8 mouse cellular contexts compared by ENCODE assay signal in the genomic region with DNA sequence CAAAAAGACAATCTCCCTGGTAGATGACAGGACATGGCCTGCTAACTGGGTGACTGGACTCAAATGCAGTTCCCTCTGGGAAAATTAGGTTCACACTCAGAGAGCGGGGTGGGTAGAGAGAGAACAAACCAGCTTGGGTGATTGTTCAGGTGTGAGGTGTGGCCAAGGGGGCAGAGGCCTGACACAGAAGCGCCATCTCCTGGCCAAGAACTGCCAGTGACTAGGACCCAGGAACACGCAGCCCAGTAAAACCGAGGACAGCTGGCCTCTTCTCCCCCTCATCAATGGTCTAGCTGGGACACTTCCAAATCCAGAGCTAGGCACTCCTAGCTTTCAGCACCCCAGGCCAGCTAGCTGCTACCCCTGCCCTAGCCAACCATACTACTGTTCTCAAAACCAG. TPM values are rescaled to one million over a fixed set of nuclear protein-coding genes. Genes with fewer than 3 reads are reported as not detected.
A peak's percentile ranks its signal among the peaks of the same experiment; 100 is the strongest.
DNase-seq lines count a peak whose midpoint lies in the region; ATAC-seq and TF ChIP-seq lines count a peak whose summit lies in the region.

No protein-coding gene starts in this region.

- no peak overlapping the region for H3K4me3 ChIP-seq in heart, embryonic 12.5 days
- no peak overlapping the region for H3K4me3 ChIP-seq in limb, embryonic 11.5 days (ENCODE audit: low read depth, low read length)

- H3K4me2 ChIP-seq in heart, embryonic 12.5 days: no peak overlapping the region
- H3K4me2 ChIP-seq in limb, embryonic 11.5 days (ENCODE audit: low read depth, severe bottlenecking): no peak overlapping the region

- ATAC-seq in heart, embryonic 12.5 days (ENCODE audit: insufficient number of reproducible peaks, low FRiP score): no peak
- ATAC-seq in Patski: peak; percentile 58
- ATAC-seq in limb, embryonic 11.5 days (ENCODE audit: insufficient number of reproducible peaks, low FRiP score, low TSS enrichment, low read depth): 0 out of 2 replicates have a peak, but pooled peaks have one; percentile 37

- H3K27me3 ChIP-seq in heart, embryonic 12.5 days (replicated peaks): peaks cover 67% of the 10 kb centered on the region
- no peaks in the 10 kb centered on the region for H3K27me3 ChIP-seq in Patski
- H3K27me3 ChIP-seq in limb, embryonic 11.5 days (ENCODE audit: control insufficient read depth, insufficient read depth, low read length): peaks cover 26% of the 10 kb centered on the region

- peak; percentile 61 to 69 for DNase-seq in heart, postnatal 10 days
- DNase-seq in A20 (ENCODE audit: low read depth, low spot score) (peak; percentile 39), Patski (ENCODE audit: low read depth, low spot score) (no peak)
- DNase-seq in heart, postnatal 36 days: peak; percentile 54 to 58
- DNase-seq in limb, embryonic 11.5 days (ENCODE audit: low spot score): peak; percentile 66
- DNase-seq in right cerebral cortex, postnatal 4 days: peak; percentile 17
- no peak for DNase-seq in gastrocnemius, postnatal 25 days

- CTCF ChIA-PET in Patski (lab: Charles Lee): interaction anchor here (0.7 to 0.9 kb wide), 2 partner anchors 74 to 77 kb away, joined by 3 read pairs; no protein-coding TSS in a partner anchor

- H3K4me1 ChIP-seq in heart, embryonic 12.5 days (replicated peaks): peaks cover 6% of the 10 kb centered on the region
- H3K4me1 ChIP-seq in limb, embryonic 11.5 days (ENCODE audit: control insufficient read depth, insufficient read depth, low read length): peaks cover 3% of the 10 kb centered on the region; the same call in 1 of the 2 replicates

- intact Hi-C loops in heart, postnatal 10 days (cut with DNase I): loop anchor here (1.0 to 2.0 kb wide), 3 partner anchors 76 to 278 kb away; no protein-coding TSS in a partner anchor
- intact Hi-C loops in heart, postnatal 36 days (cut with DNase I): loop anchor here (1.0 to 2.0 kb wide), 3 partner anchors 76 to 278 kb away; no protein-coding TSS in a partner anchor

- H3K9me3 ChIP-seq in heart, embryonic 12.5 days (replicated peaks): no peaks in the 10 kb centered on the region
- H3K9me3 ChIP-seq in limb, embryonic 11.5 days (ENCODE audit: control insufficient read depth, low read length): no peaks in the 10 kb centered on the region; the same call in 1 of the 2 replicates

- H3K9ac ChIP-seq in heart, embryonic 12.5 days: no peak overlapping the region
- no peak overlapping the region for H3K9ac ChIP-seq in limb, embryonic 11.5 days (ENCODE audit: low read length)

- 8% methylated on average over 4 of the region's 4 CpGs for WGBS in heart, embryonic 12.5 days
- WGBS in limb, embryonic 11.5 days: 5% methylated on average over 4 of the region's 4 CpGs

- H3K36me3 ChIP-seq in heart, embryonic 12.5 days: no peaks in the 10 kb centered on the region
- no peaks in the 10 kb centered on the region for H3K36me3 ChIP-seq in limb, embryonic 11.5 days (ENCODE audit: control insufficient read depth, insufficient read depth, low read length)

- TF ChIP-seq CTCF in Patski (IDR thresholded peaks at IDR 0.05): no peak

- no peak overlapping the region for H3K27ac ChIP-seq in heart, embryonic 12.5 days (ENCODE audit: poor library complexity, severe bottlenecking)
- no peak overlapping the region for H3K27ac ChIP-seq in limb, embryonic 11.5 days (replicated peaks; ENCODE audit: low read depth, low read length)

- POLR2A ChIA-PET in Patski (lab: Charles Lee): interaction anchor here (0.6 kb wide), 1 partner anchor 41 kb away, joined by 3 read pairs; no protein-coding TSS in a partner anchor

- in situ Hi-C loops in Patski (cut with MboI; ENCODE audit: low pct_unique_long_range_greater_than_20kb): no loop called here

RNA-seq across cellular contexts. Expression of gene Oxtr, which starts 5.4 kb away (rescaled TPM):
- total RNA-seq in heart, postnatal 10 days (2021): under 1 TPM; 0.15 to 0.26 TPM
- polyA plus RNA-seq in heart, embryonic 12.5 days (2016; fragmentation: Nextera tagmentation; extraction: Ambion mirVana): 0.10 TPM in 2 replicates
- 2.3 TPM for polyA plus RNA-seq in Patski (2021)
- under 1 TPM; 0.22 to 0.30 TPM for total RNA-seq in heart, postnatal 36 days (2021)
- polyA plus RNA-seq in limb, embryonic 11.5 days (2014; fragmentation: Nextera tagmentation; extraction: Ambion mirVana): 0.17 and 0.21 TPM in 2 replicates
- total RNA-seq in gastrocnemius, postnatal 25 days (2021): under 1 TPM; 0.15 to 0.88 TPM

RNA-seq across cellular contexts. Expression of gene Cav3, which starts 25.0 kb away (rescaled TPM):
- 100 to 1,000 TPM; 157 to 162 TPM for total RNA-seq in heart, postnatal 10 days (2021)
- polyA plus RNA-seq in heart, embryonic 12.5 days (2016; fragmentation: Nextera tagmentation; extraction: Ambion mirVana): 61.3 and 63.8 TPM in 2 replicates
- not detected for polyA plus RNA-seq in Patski (2021)
- total RNA-seq in heart, postnatal 36 days (2021): 100 to 1,000 TPM in 1 of 2 experiments, 10 to 100 TPM in 1; 92.9 to 101 TPM
- 0.13 and 0.38 TPM in 2 replicates for polyA plus RNA-seq in limb, embryonic 11.5 days (2014; fragmentation: Nextera tagmentation; extraction: Ambion mirVana)
- total RNA-seq in gastrocnemius, postnatal 25 days (2021): 100 to 1,000 TPM in 1 of 2 experiments, 10 to 100 TPM in 1; 82.3 to 109 TPM

Comparison
In these comparisons a context has a peak if more than half of its experiments do, and no peak if none do; other contexts are left out.
1. DNase-seq: peak in heart, postnatal 10 days (2 of 2), A20 (single experiment), heart, postnatal 36 days (2 of 2), limb, embryonic 11.5 days (single experiment) and right cerebral cortex, postnatal 4 days (single experiment); none in Patski (single experiment) and gastrocnemius, postnatal 25 days (single experiment).